Mouse (Mus musculus): Measurements from ENCODE around the gene Casd1.

Gene Casd1

GRCm38 (mm10) chr6:4600658-4601296, at the start of gene Casd1:
TSS of gene Casd1 (plus strand) at chr6:4600839.
- peak; percentile 58 to 59 for DNase-seq

GRCm38 (mm10) chr6:4555366-4555765, 45.3 kb upstream of the Casd1 start:
- DNase-seq, result no peak

- no peak for DNase-seq
These were observed 43.6 kb upstream of the Casd1 start for GRCm38 (mm10) chr6:4557086-4557485.

- no peak for DNase-seq
These were observed 43.0 kb upstream of the Casd1 start for GRCm38 (mm10) chr6:4557678-4558077.

GRCm38 (mm10) chr6:4561156-4561555, 39.5 kb upstream of the Casd1 start:
- no peak for DNase-seq

- no peak for DNase-seq
These were observed 39.0 kb upstream of the Casd1 start for GRCm38 (mm10) chr6:4561621-4562020.

GRCm38 (mm10) chr6:4562401-4562800, 38.2 kb upstream of the Casd1 start:
- no peak for DNase-seq

GRCm38 (mm10) chr6:4563477-4563876, 37.2 kb upstream of the Casd1 start:
- DNase-seq, result no peak

GRCm38 (mm10) chr6:4570412-4570811, 30.2 kb upstream of the Casd1 start:
- no peak for DNase-seq

GRCm38 (mm10) chr6:4577756-4578155, 22.9 kb upstream of the Casd1 start:
- DNase-seq, result no peak

- no peak for DNase-seq
These were observed 22.3 kb upstream of the Casd1 start for GRCm38 (mm10) chr6:4578343-4578742.

GRCm38 (mm10) chr6:4579620-4580019, 21.0 kb upstream of the Casd1 start:
- no peak for DNase-seq

GRCm38 (mm10) chr6:4583485-4583884, 17.2 kb upstream of the Casd1 start:
- DNase-seq, result no peak

- no peak for DNase-seq
These were observed 12.7 kb upstream of the Casd1 start for GRCm38 (mm10) chr6:4587946-4588345.

- no peak for DNase-seq
These were observed 11.9 kb upstream of the Casd1 start for GRCm38 (mm10) chr6:4588722-4589121.

GRCm38 (mm10) chr6:4590089-4590488, 10.6 kb upstream of the Casd1 start:
- no peak for DNase-seq

GRCm38 (mm10) chr6:4597711-4598110, 2.9 kb upstream of the Casd1 start:
- no peak for DNase-seq

- no peak for DNase-seq
These were observed 468 bp upstream of the Casd1 start for GRCm38 (mm10) chr6:4600085-4600657.

- DNase-seq, result peak; percentile 26 to 35
These were observed 775 bp downstream of the Casd1 start for GRCm38 (mm10) chr6:4601297-4601931.

GRCm38 (mm10) chr6:4602012-4602411, 1.4 kb downstream of the Casd1 start:
- no peak for DNase-seq

GRCm38 (mm10) chr6:4606394-4606793, 5.8 kb downstream of the Casd1 start:
- no peak for DNase-seq

- no peak for DNase-seq
These were observed 9.7 kb downstream of the Casd1 start for GRCm38 (mm10) chr6:4610216-4610896.

- no peak for DNase-seq
These were observed 11.2 kb downstream of the Casd1 start for GRCm38 (mm10) chr6:4611853-4612252.

GRCm38 (mm10) chr6:4612431-4612830, 11.8 kb downstream of the Casd1 start:
- no peak for DNase-seq
